ENCODE assay signal across 11 mouse cellular contexts in genomic region chr10:81365073-81365472, GRCm38 (mm10). TPM values are rescaled to one million over a fixed set of nuclear protein-coding genes. Genes with fewer than 3 reads are reported as not detected.
A peak's percentile ranks its signal among the peaks of the same experiment; 100 is the strongest.
DNase-seq lines count a peak whose midpoint lies in the region; ATAC-seq lines count a peak whose summit lies in the region.
"Had no signal": no experiment of that assay in that cellular context is flagged by ENCODE, and none has a peak within 500 bp of the region (broad histone marks: within the 10 kb centered on the region; RNA-seq: fewer than 3 reads in every experiment).

No protein-coding gene starts in this region.

- peaks cover 3% of the 10 kb centered on the region; the same call in 1 of the 2 replicates for H3K27me3 ChIP-seq in heart, embryonic 12.5 days (replicated peaks)
- peaks cover 25% of the 10 kb centered on the region for H3K27me3 ChIP-seq in neural tube, embryonic 12.5 days (replicated peaks)
- H3K27me3 ChIP-seq in limb, embryonic 10.5 days (ENCODE audit: low read depth, poor library complexity, severe bottlenecking) = peaks cover 40% of the 10 kb centered on the region
- H3K27me3 ChIP-seq in stomach, embryonic 16.5 days (ENCODE audit: control insufficient read depth, insufficient read depth, low read length) = peaks cover 10% of the 10 kb centered on the region; the same call in 1 of the 2 replicates

- H3K4me1 ChIP-seq in heart, embryonic 12.5 days (replicated peaks) = peaks cover 65% of the 10 kb centered on the region
- H3K4me1 ChIP-seq in neural tube, embryonic 12.5 days = peaks cover 42% of the 10 kb centered on the region
- H3K4me1 ChIP-seq in limb, embryonic 10.5 days = peaks cover 62% of the 10 kb centered on the region
- peaks cover 52% of the 10 kb centered on the region for H3K4me1 ChIP-seq in stomach, embryonic 16.5 days (ENCODE audit: control insufficient read depth, insufficient read depth, low read length)

- H3K4me3 ChIP-seq in heart, embryonic 12.5 days = peak overlapping the region; percentile 49; the same call in 1 of the 2 replicates
- no peak overlapping the region for H3K4me3 ChIP-seq in neural tube, embryonic 12.5 days
- peak overlapping the region; percentile 47 for H3K4me3 ChIP-seq in limb, embryonic 10.5 days
- H3K4me3 ChIP-seq in stomach, embryonic 16.5 days (replicated peaks; ENCODE audit: low read length) = no peak overlapping the region

- 0 out of 2 replicates have a peak overlapping the region, but pooled peaks have one; percentile 16 for H3K27ac ChIP-seq in heart, embryonic 12.5 days (ENCODE audit: poor library complexity, severe bottlenecking)
- H3K27ac ChIP-seq in neural tube, embryonic 12.5 days = no peak overlapping the region
- no peak overlapping the region for H3K27ac ChIP-seq in limb, embryonic 10.5 days
- peak overlapping the region; percentile 31; the same call in 1 of the 2 replicates for H3K27ac ChIP-seq in stomach, embryonic 16.5 days (ENCODE audit: low read length)

- H3K9ac ChIP-seq in heart, embryonic 12.5 days = peak overlapping the region; percentile 78
- H3K9ac ChIP-seq in neural tube, embryonic 12.5 days = no peak overlapping the region
- no peak overlapping the region for H3K9ac ChIP-seq in stomach, embryonic 16.5 days (ENCODE audit: low read length)

- intact Hi-C loops in heart, postnatal 14 days (cut with DNase I) = no loop called here

- H3K9me3 ChIP-seq in heart, embryonic 12.5 days (replicated peaks) = no peaks in the 10 kb centered on the region
- H3K9me3 ChIP-seq in neural tube, embryonic 12.5 days = no peaks in the 10 kb centered on the region
- H3K9me3 ChIP-seq in limb, embryonic 10.5 days (replicated peaks) = no peaks in the 10 kb centered on the region
- no peaks in the 10 kb centered on the region for H3K9me3 ChIP-seq in stomach, embryonic 16.5 days (replicated peaks; ENCODE audit: control insufficient read depth, low read length)

- 36% methylated on average over 4 of the region's 4 CpGs for WGBS in heart, embryonic 12.5 days
- WGBS in neural tube, embryonic 12.5 days = 38% methylated on average over 4 of the region's 4 CpGs
- 38% methylated on average over 4 of the region's 4 CpGs for WGBS in limb, embryonic 10.5 days
- 43% methylated on average over 4 of the region's 4 CpGs for WGBS in stomach, embryonic 16.5 days

- DNase-seq in heart, postnatal 14 days = no peak
- no peak for DNase-seq in neural tube, embryonic 10.5 days (ENCODE audit: extremely low spot score, low spot score)
- DNase-seq in limb, embryonic 10.5 days (ENCODE audit: low spot score) = no peak
- DNase-seq in frontal cortex, postnatal 14 days (ENCODE audit: low spot score in 2 of 2) = no peak
- DNase-seq in kidney, adult 8-10 months = no peak
- DNase-seq: cerebellum, adult 9-11 months; kidney, adult 18-20 months; thymus, postnatal 25 days had no signal

- no peak for ATAC-seq in heart, embryonic 12.5 days (ENCODE audit: insufficient number of reproducible peaks, low FRiP score)
- ATAC-seq in neural tube, embryonic 12.5 days (ENCODE audit: low FRiP score, low read depth) = no peak
- ATAC-seq in stomach, embryonic 16.5 days (ENCODE audit: insufficient read depth, low FRiP score) = no peak

- peak overlapping the region; percentile 82 for H3K4me2 ChIP-seq in heart, embryonic 12.5 days
- peak overlapping the region; percentile 57 for H3K4me2 ChIP-seq in neural tube, embryonic 12.5 days (replicated peaks)
- H3K4me2 ChIP-seq in stomach, embryonic 16.5 days (ENCODE audit: low read depth, low read length) = no peak overlapping the region

- peaks cover 56% of the 10 kb centered on the region for H3K36me3 ChIP-seq in heart, embryonic 12.5 days
- H3K36me3 ChIP-seq in neural tube, embryonic 12.5 days = peaks cover 41% of the 10 kb centered on the region
- H3K36me3 ChIP-seq in limb, embryonic 10.5 days = peaks cover 67% of the 10 kb centered on the region
- H3K36me3 ChIP-seq in stomach, embryonic 16.5 days (ENCODE audit: control insufficient read depth, insufficient read depth, low read length) = peaks cover 27% of the 10 kb centered on the region

RNA-seq across cellular contexts. Expression of gene 4930404N11Rik, which starts 0.5 kb away (rescaled TPM):
- 0.82 and 0.91 TPM in 2 replicates for polyA plus RNA-seq in heart, embryonic 12.5 days (2016; fragmentation: Nextera tagmentation; extraction: Ambion mirVana)
- total RNA-seq in heart, postnatal 14 days (2021) = 1 to 10 TPM; 1.2 to 1.3 TPM
- 0.80 and 1.1 TPM in 2 replicates for polyA plus RNA-seq in neural tube, embryonic 12.5 days (2016; fragmentation: Nextera tagmentation; extraction: Ambion mirVana)
- polyA plus RNA-seq in limb, embryonic 10.5 days (2016; fragmentation: Nextera tagmentation; extraction: Ambion mirVana) = 0.24 and 0.38 TPM in 2 replicates
- polyA plus RNA-seq in stomach, embryonic 16.5 days (2015; fragmentation: Nextera tagmentation; extraction: Ambion mirVana) = 2.9 and 3.0 TPM in 2 replicates

RNA-seq across cellular contexts. Expression of gene Mfsd12, which starts 7.8 kb away (rescaled TPM):
- polyA plus RNA-seq in heart, embryonic 12.5 days (2016; fragmentation: Nextera tagmentation; extraction: Ambion mirVana) = 13.0 and 13.4 TPM in 2 replicates
- 10 to 100 TPM; 11.7 to 14.3 TPM for total RNA-seq in heart, postnatal 14 days (2021)
- 16.0 and 16.8 TPM in 2 replicates for polyA plus RNA-seq in neural tube, embryonic 12.5 days (2016; fragmentation: Nextera tagmentation; extraction: Ambion mirVana)
- 7.6 and 8.8 TPM in 2 replicates for polyA plus RNA-seq in limb, embryonic 10.5 days (2016; fragmentation: Nextera tagmentation; extraction: Ambion mirVana)
- 7.3 and 8.6 TPM in 2 replicates for polyA plus RNA-seq in stomach, embryonic 16.5 days (2015; fragmentation: Nextera tagmentation; extraction: Ambion mirVana)

RNA-seq across cellular contexts. Expression of gene Fzr1, which starts 13.2 kb away (rescaled TPM):
- polyA plus RNA-seq in heart, embryonic 12.5 days (2016; fragmentation: Nextera tagmentation; extraction: Ambion mirVana) = 96.4 and 99.5 TPM in 2 replicates
- total RNA-seq in heart, postnatal 14 days (2021) = 10 to 100 TPM; 30.5 to 32.7 TPM
- polyA plus RNA-seq in neural tube, embryonic 12.5 days (2016; fragmentation: Nextera tagmentation; extraction: Ambion mirVana) = 136 and 138 TPM in 2 replicates
- 134 and 148 TPM in 2 replicates for polyA plus RNA-seq in limb, embryonic 10.5 days (2016; fragmentation: Nextera tagmentation; extraction: Ambion mirVana)
- 69.2 and 79.0 TPM in 2 replicates for polyA plus RNA-seq in stomach, embryonic 16.5 days (2015; fragmentation: Nextera tagmentation; extraction: Ambion mirVana)

RNA-seq across cellular contexts. Expression of gene Hmg20b, which starts 14.8 kb away (rescaled TPM):
- 107 and 109 TPM in 2 replicates for polyA plus RNA-seq in heart, embryonic 12.5 days (2016; fragmentation: Nextera tagmentation; extraction: Ambion mirVana)
- total RNA-seq in heart, postnatal 14 days (2021) = 10 to 100 TPM; 74.0 to 82.9 TPM
- 95.6 TPM in 2 replicates for polyA plus RNA-seq in neural tube, embryonic 12.5 days (2016; fragmentation: Nextera tagmentation; extraction: Ambion mirVana)
- polyA plus RNA-seq in limb, embryonic 10.5 days (2016; fragmentation: Nextera tagmentation; extraction: Ambion mirVana) = 99.6 and 114 TPM in 2 replicates
- polyA plus RNA-seq in stomach, embryonic 16.5 days (2015; fragmentation: Nextera tagmentation; extraction: Ambion mirVana) = 67.7 and 70.2 TPM in 2 replicates

RNA-seq across cellular contexts. Expression of gene Dohh, which starts 19.2 kb away (rescaled TPM):
- 66.7 and 66.9 TPM in 2 replicates for polyA plus RNA-seq in heart, embryonic 12.5 days (2016; fragmentation: Nextera tagmentation; extraction: Ambion mirVana)
- total RNA-seq in heart, postnatal 14 days (2021) = 10 to 100 TPM; 47.6 to 55.3 TPM
- 75.6 and 77.9 TPM in 2 replicates for polyA plus RNA-seq in neural tube, embryonic 12.5 days (2016; fragmentation: Nextera tagmentation; extraction: Ambion mirVana)
- 101 and 115 TPM in 2 replicates for polyA plus RNA-seq in limb, embryonic 10.5 days (2016; fragmentation: Nextera tagmentation; extraction: Ambion mirVana)
- 77.4 and 79.6 TPM in 2 replicates for polyA plus RNA-seq in stomach, embryonic 16.5 days (2015; fragmentation: Nextera tagmentation; extraction: Ambion mirVana)

Comparison
In these comparisons a context has a peak if more than half of its experiments do, and no peak if none do; other contexts are left out.
1. H3K27ac ChIP-seq: peak in heart, embryonic 12.5 days (single experiment) and stomach, embryonic 16.5 days (single experiment); none in neural tube, embryonic 12.5 days (single experiment) and limb, embryonic 10.5 days (single experiment).
2. H3K4me3 ChIP-seq: peak in heart, embryonic 12.5 days (single experiment) and limb, embryonic 10.5 days (single experiment); none in neural tube, embryonic 12.5 days (single experiment) and stomach, embryonic 16.5 days (single experiment).